Mouse (Mus musculus): ENCODE measurements at regions not wholly inside any gene's neighbourhood (a gene's known extent, or its start where the extent isn't known, plus 50 kb on each side); places are given as distances from the start of the nearest gene placed in this dataset.

GRCm38 (mm10) chr4:131525236-131525635 lies 312.9 kb downstream of the Ptpru start:
- Histone ChIP-seq H3K4me1 (replicated peaks) (no peaks in the 10 kb centered on the region), H3K9me3 (no peaks in the 10 kb centered on the region), H3K4me2 (no peak overlapping the region), H3K9ac (no peak overlapping the region), H3K27me3 (no peaks in the 10 kb centered on the region; the same call in none of the 2 replicates), H3K4me3 (no peak overlapping the region), H3K36me3 (no peaks in the 10 kb centered on the region), H3K27ac (replicated peaks) (no peak overlapping the region)
- ATAC-seq (ENCODE audit: low read depth): no peak
- 85% methylated on average over 3 of the region's 3 CpGs for WGBS

GRCm38 (mm10) chr4:131530491-131530890 lies 307.6 kb downstream of the Ptpru start:
- H3K27me3 ChIP-seq: no peaks in the 10 kb centered on the region; the same call in 1 of the 2 replicates
- no peak overlapping the region for H3K27ac ChIP-seq (replicated peaks)
- no peaks in the 10 kb centered on the region for H3K36me3 ChIP-seq
- no peak overlapping the region for H3K4me2 ChIP-seq
- H3K9me3 ChIP-seq: no peaks in the 10 kb centered on the region
- WGBS: 76% methylated on average over 5 of the region's 5 CpGs
- no peaks in the 10 kb centered on the region for H3K4me1 ChIP-seq (replicated peaks)
- ATAC-seq (ENCODE audit: low read depth): no peak
- no peak overlapping the region for H3K9ac ChIP-seq
- H3K4me3 ChIP-seq: no peak overlapping the region

GRCm38 (mm10) chr4:131531003-131531402 lies 307.1 kb downstream of the Ptpru start:
- WGBS: 76% methylated on average over 8 of the region's 8 CpGs
- Histone ChIP-seq H3K4me2 (no peak overlapping the region), H3K9me3 (no peaks in the 10 kb centered on the region), H3K36me3 (no peaks in the 10 kb centered on the region), H3K4me3 (no peak overlapping the region), H3K9ac (no peak overlapping the region), H3K27me3 (no peaks in the 10 kb centered on the region; the same call in 1 of the 2 replicates), H3K4me1 (replicated peaks) (no peaks in the 10 kb centered on the region), H3K27ac (replicated peaks) (no peak overlapping the region)
- ATAC-seq (ENCODE audit: low read depth): no peak

GRCm38 (mm10) chr4:131534831-131535230 lies 303.3 kb downstream of the Ptpru start:
- no peak for ATAC-seq (ENCODE audit: low read depth)

GRCm38 (mm10) chr4:131538237-131538636 lies 299.9 kb downstream of the Ptpru start:
- ATAC-seq (ENCODE audit: low read depth): no peak
- 58% methylated on average over 4 of the region's 4 CpGs for WGBS

More at GRCm38 (mm10) chr4:131534831-131535230, 303.3 kb downstream of the Ptpru start:
- H3K27me3 ChIP-seq: no peaks in the 10 kb centered on the region
- no peak overlapping the region for H3K4me3 ChIP-seq
- H3K4me2 ChIP-seq: no peak overlapping the region
- H3K9me3 ChIP-seq: no peaks in the 10 kb centered on the region
- H3K9ac ChIP-seq: no peak overlapping the region
- no peak overlapping the region for H3K27ac ChIP-seq (replicated peaks)
- H3K36me3 ChIP-seq: no peaks in the 10 kb centered on the region
- no peaks in the 10 kb centered on the region for H3K4me1 ChIP-seq (replicated peaks)
- WGBS: 88% methylated on average over 6 of the region's 6 CpGs

GRCm38 (mm10) chr4:131546422-131547200 lies 291.5 kb downstream of the Ptpru start:
- H3K36me3 ChIP-seq: no peaks in the 10 kb centered on the region
- no peak overlapping the region for H3K9ac ChIP-seq
- no peaks in the 10 kb centered on the region for H3K9me3 ChIP-seq
- 19% methylated on average over 12 of the region's 12 CpGs for WGBS
- peaks cover 8% of the 10 kb centered on the region for H3K4me1 ChIP-seq (replicated peaks)
- no peak overlapping the region for H3K4me3 ChIP-seq
- no peak for ATAC-seq (ENCODE audit: low read depth)
- H3K27me3 ChIP-seq: no peaks in the 10 kb centered on the region
- no peak overlapping the region for H3K4me2 ChIP-seq
- H3K27ac ChIP-seq (replicated peaks): no peak overlapping the region

More at GRCm38 (mm10) chr4:131538237-131538636, 299.9 kb downstream of the Ptpru start:
- H3K4me3 ChIP-seq: no peak overlapping the region
- no peaks in the 10 kb centered on the region for H3K36me3 ChIP-seq
- H3K27ac ChIP-seq (replicated peaks): no peak overlapping the region
- H3K9ac ChIP-seq: no peak overlapping the region
- H3K4me1 ChIP-seq (replicated peaks): no peaks in the 10 kb centered on the region
- no peaks in the 10 kb centered on the region for H3K9me3 ChIP-seq
- H3K27me3 ChIP-seq: no peaks in the 10 kb centered on the region
- no peak overlapping the region for H3K4me2 ChIP-seq

- no peak overlapping the region for H3K4me3 ChIP-seq
- H3K27me3 ChIP-seq: no peaks in the 10 kb centered on the region
- H3K4me1 ChIP-seq (replicated peaks): peaks cover 8% of the 10 kb centered on the region
- no peaks in the 10 kb centered on the region for H3K9me3 ChIP-seq
- H3K27ac ChIP-seq (replicated peaks): no peak overlapping the region
- H3K36me3 ChIP-seq: no peaks in the 10 kb centered on the region
- 88% methylated on average over 12 of the region's 12 CpGs for WGBS
- ATAC-seq (ENCODE audit: low read depth): no peak
- no peak overlapping the region for H3K4me2 ChIP-seq
- H3K9ac ChIP-seq: no peak overlapping the region
Observed at GRCm38 (mm10) chr4:131549581-131549980, 288.5 kb downstream of the Ptpru start.

- H3K4me2 ChIP-seq: no peak overlapping the region
- 0 out of 2 replicates have a peak, but pooled peaks cover under 1% of the 10 kb centered on the region for H3K4me1 ChIP-seq (replicated peaks)
- no peaks in the 10 kb centered on the region for H3K36me3 ChIP-seq
- no peak overlapping the region for H3K27ac ChIP-seq (replicated peaks)
- no peak overlapping the region for H3K9ac ChIP-seq
- ATAC-seq (ENCODE audit: low read depth): no peak
- H3K4me3 ChIP-seq: no peak overlapping the region
- 89% methylated on average over 5 of the region's 5 CpGs for WGBS
- no peaks in the 10 kb centered on the region for H3K27me3 ChIP-seq
- no peaks in the 10 kb centered on the region for H3K9me3 ChIP-seq
Observed at GRCm38 (mm10) chr4:131558513-131558912, 279.6 kb downstream of the Ptpru start.

GRCm38 (mm10) chr4:131563851-131564250 lies 274.2 kb downstream of the Ptpru start:
- 77% methylated on average over 4 of the region's 4 CpGs for WGBS
- Histone ChIP-seq H3K36me3 (no peaks in the 10 kb centered on the region), H3K4me3 (no peak overlapping the region), H3K4me2 (no peak overlapping the region), H3K4me1 (replicated peaks) (peaks cover 12% of the 10 kb centered on the region), H3K9me3 (no peaks in the 10 kb centered on the region), H3K27ac (replicated peaks) (no peak overlapping the region), H3K9ac (no peak overlapping the region), H3K27me3 (no peaks in the 10 kb centered on the region)
- no peak for ATAC-seq (ENCODE audit: low read depth)

GRCm38 (mm10) chr4:131565203-131565602 lies 272.9 kb downstream of the Ptpru start:
- Histone ChIP-seq H3K4me2 (no peak overlapping the region), H3K4me3 (no peak overlapping the region), H3K4me1 (replicated peaks) (peaks cover 12% of the 10 kb centered on the region), H3K9ac (no peak overlapping the region), H3K27me3 (no peaks in the 10 kb centered on the region), H3K36me3 (no peaks in the 10 kb centered on the region), H3K27ac (replicated peaks) (no peak overlapping the region), H3K9me3 (no peaks in the 10 kb centered on the region)
- WGBS: 79% methylated on average over 7 of the region's 7 CpGs
- no peak for ATAC-seq (ENCODE audit: low read depth)

- Histone ChIP-seq H3K9ac (no peak overlapping the region), H3K27ac (replicated peaks) (no peak overlapping the region), H3K9me3 (no peaks in the 10 kb centered on the region), H3K4me2 (no peak overlapping the region), H3K4me1 (replicated peaks) (peaks cover 12% of the 10 kb centered on the region), H3K4me3 (no peak overlapping the region), H3K36me3 (no peaks in the 10 kb centered on the region), H3K27me3 (no peaks in the 10 kb centered on the region)
- WGBS: 46% methylated on average over 2 of the region's 2 CpGs
- ATAC-seq (ENCODE audit: low read depth): no peak
Observed at GRCm38 (mm10) chr4:131567241-131567640, 270.8 kb downstream of the Ptpru start.

GRCm38 (mm10) chr4:131569156-131569555 lies 268.9 kb downstream of the Ptpru start:
- H3K4me2 ChIP-seq: no peak overlapping the region
- H3K27me3 ChIP-seq: no peaks in the 10 kb centered on the region
- no peak overlapping the region for H3K27ac ChIP-seq (replicated peaks)
- no peak for ATAC-seq (ENCODE audit: low read depth)
- 53% methylated on average over 5 of the region's 5 CpGs for WGBS
- no peak overlapping the region for H3K9ac ChIP-seq
- no peak overlapping the region for H3K4me3 ChIP-seq
- H3K4me1 ChIP-seq (replicated peaks): peaks cover 7% of the 10 kb centered on the region
- no peaks in the 10 kb centered on the region for H3K9me3 ChIP-seq
- no peaks in the 10 kb centered on the region for H3K36me3 ChIP-seq

- 79% methylated on average over 4 of the region's 4 CpGs for WGBS
- H3K9ac ChIP-seq: no peak overlapping the region
- no peaks in the 10 kb centered on the region for H3K4me1 ChIP-seq (replicated peaks)
- H3K27ac ChIP-seq (replicated peaks): no peak overlapping the region
- no peak overlapping the region for H3K4me3 ChIP-seq
- H3K4me2 ChIP-seq: no peak overlapping the region
- H3K9me3 ChIP-seq: no peaks in the 10 kb centered on the region
- H3K27me3 ChIP-seq: no peaks in the 10 kb centered on the region
- H3K36me3 ChIP-seq: no peaks in the 10 kb centered on the region
- no peak for ATAC-seq (ENCODE audit: low read depth)
Observed at GRCm38 (mm10) chr4:131577571-131577970, 260.5 kb downstream of the Ptpru start.

Measured in neural tube, embryonic 13.5 days (tissue).